Mouse (Mus musculus) CH12.LX (cell line): ENCODE measurements at regions not wholly inside any gene's neighbourhood (a gene's known extent, or its start where the extent isn't known, plus 50 kb on each side); places are given as distances from the start of the nearest gene placed in this dataset.

Source experiments
- DNase-seq: peaks from one replicate; pipeline ENCODE4 v3.0.0-alpha.2; 2013; ENCODE audit errors: extremely low read depth
- H3K27ac ChIP-seq: 2 replicates; pipeline ENCODE4 v1.5.1; 2012; ENCODE audit warnings: low read depth, mild to moderate bottlenecking, control low read depth, moderate library complexity; ENCODE audit not compliant: insufficient read depth
- H3K27me3 ChIP-seq: replicated peaks from 2 replicates; pipeline ENCODE3; 2012; ENCODE audit warnings: inconsistent platforms
- H3K36me3 ChIP-seq, 2 experiments: replicated peaks in 1 of 2; 2 replicates each; pipeline versions ENCODE3 to v1.6.1; 2012; ENCODE audit warnings: inconsistent platforms in 1 of 2, low read length in 1 of 2, mild to moderate bottlenecking in 1 of 2, mixed read lengths in 1 of 2, moderate library complexity in 1 of 2; ENCODE audit not compliant: control insufficient read depth in 1 of 2, insufficient read depth in 1 of 2
- H3K4me1 ChIP-seq, 2 experiments: 2 replicates each; pipeline ENCODE4 v1.6.1; 2012; ENCODE audit warnings: inconsistent platforms in 1 of 2, moderate library complexity in 1 of 2; ENCODE audit not compliant: insufficient read depth in 2 of 2, control insufficient read depth in 1 of 2
- H3K4me2 ChIP-seq: 2 replicates; pipeline ENCODE4 v1.6.1; 2012; ENCODE audit warnings: low read depth, mild to moderate bottlenecking, control low read depth; ENCODE audit not compliant: poor library complexity, insufficient read depth, severe bottlenecking
- H3K4me3 ChIP-seq, 3 experiments: fragments of 150-350 bp in 1 of 3; sonication (generic) in 1 of 3; replicated peaks in 1 of 3; 2 replicates each; pipeline versions ENCODE3 to v1.5.1; 2011 to 2012; ENCODE audit warnings: low read depth in 2 of 3, low read length in 2 of 3, mild to moderate bottlenecking in 2 of 3, moderate library complexity in 2 of 3, control low read depth in 1 of 3, improper control_type of control experiment in 1 of 3, inconsistent platforms in 1 of 3, mixed read lengths in 1 of 3; ENCODE audit not compliant: poor library complexity in 1 of 3
- H3K79me2 ChIP-seq: replicated peaks from 2 replicates; pipeline ENCODE4 v1.6.1; 2012; ENCODE audit warnings: mild to moderate bottlenecking, moderate library complexity; ENCODE audit not compliant: control insufficient read depth, poor library complexity, insufficient read depth, severe bottlenecking; ENCODE audit errors: extremely low read depth
- H3K9ac ChIP-seq: 2 replicates; pipeline ENCODE4 v1.6.1; 2012; ENCODE audit warnings: low read depth, mild to moderate bottlenecking, control low read depth, moderate library complexity; ENCODE audit not compliant: insufficient read depth
- H3K9me3 ChIP-seq: replicated peaks from 2 replicates; pipeline ENCODE3; 2012; ENCODE audit warnings: low read length, inconsistent platforms, mixed read lengths
- BHLHE40 ChIP-seq: IDR thresholded peaks from 2 replicates; pipeline ENCODE4 v1.6.1; 2011; ENCODE audit warnings: mild to moderate bottlenecking, low read depth, low read length, improper control_type of control experiment
- CHD2 ChIP-seq: IDR thresholded peaks from 2 replicates; pipeline ENCODE4 v1.6.1; 2011; ENCODE audit warnings: low read length, improper control_type of control experiment
- E2F4 ChIP-seq: IDR thresholded peaks from 2 replicates; pipeline ENCODE4 v1.6.1; 2011; ENCODE audit warnings: low read depth, low read length, improper control_type of control experiment; ENCODE audit not compliant: insufficient replicate concordance
- ETS1 ChIP-seq: conservative IDR thresholded peaks from 2 replicates; pipeline ENCODE4 v1.6.1; 2012; ENCODE audit warnings: low read depth, mild to moderate bottlenecking, inconsistent platforms, low read length, improper control_type of control experiment, moderate library complexity
- GABPA ChIP-seq: IDR thresholded peaks from 2 replicates; pipeline ENCODE4 v1.6.1; 2012; ENCODE audit warnings: low read depth, low read length, improper control_type of control experiment, inconsistent platforms; ENCODE audit not compliant: insufficient replicate concordance
- HCFC1 ChIP-seq: IDR thresholded peaks from 2 replicates; pipeline ENCODE4 v1.6.1; 2012; ENCODE audit warnings: low read depth, mild to moderate bottlenecking, inconsistent platforms, low read length, improper control_type of control experiment
- IRF4 ChIP-seq: IDR thresholded peaks from 2 replicates; pipeline ENCODE4 v1.6.1; 2014; ENCODE audit warnings: low read depth, mild to moderate bottlenecking, inconsistent platforms, low read length, improper control_type of control experiment
- JUN ChIP-seq: IDR thresholded peaks from 2 replicates; pipeline ENCODE4 v1.6.1; 2011; ENCODE audit warnings: low read depth, mild to moderate bottlenecking, low read length, improper control_type of control experiment, moderate library complexity; ENCODE audit not compliant: insufficient read depth
- JUND ChIP-seq: conservative IDR thresholded peaks from 2 replicates; pipeline ENCODE4 v1.6.1; 2011; ENCODE audit warnings: low read depth, low read length, improper control_type of control experiment
- KAT2A ChIP-seq: IDR thresholded peaks from 2 replicates; pipeline ENCODE4 v1.6.1; 2012; ENCODE audit warnings: low read length, improper control_type of control experiment, inconsistent platforms; ENCODE audit not compliant: insufficient replicate concordance
- MAFK ChIP-seq: IDR thresholded peaks from 2 replicates; pipeline ENCODE4 v1.6.1; 2011; ENCODE audit warnings: low read length, improper control_type of control experiment; ENCODE audit not compliant: insufficient replicate concordance
- MAX ChIP-seq: IDR thresholded peaks from 2 replicates; pipeline ENCODE4 v1.6.1; 2011; ENCODE audit warnings: low read length, improper control_type of control experiment
- MAZ ChIP-seq: IDR thresholded peaks from 2 replicates; pipeline ENCODE4 v1.6.1; 2012; ENCODE audit warnings: low read depth, mild to moderate bottlenecking, inconsistent platforms, low read length, improper control_type of control experiment, moderate library complexity
- NRF1 ChIP-seq: IDR thresholded peaks from 2 replicates; pipeline ENCODE4 v1.6.1; 2014; ENCODE audit warnings: low read depth, mild to moderate bottlenecking, inconsistent platforms, low read length, improper control_type of control experiment, moderate library complexity
- PAX5 ChIP-seq: IDR thresholded peaks from 2 replicates; pipeline ENCODE4 v1.6.1; 2012; ENCODE audit warnings: low read length, inconsistent platforms, mixed read lengths
- POLR2A ChIP-seq: IDR thresholded peaks from 2 replicates; pipeline ENCODE4 v1.6.1; 2011; ENCODE audit warnings: low read depth, mild to moderate bottlenecking, improper control_type of control experiment, low read length
- POLR2AphosphoS2 ChIP-seq: IDR thresholded peaks from 2 replicates; pipeline ENCODE4 v1.6.1; 2011; ENCODE audit warnings: low read depth, low read length, improper control_type of control experiment
- SIN3A ChIP-seq: IDR thresholded peaks from 2 replicates; pipeline ENCODE4 v1.6.1; 2012; ENCODE audit warnings: low read length, improper control_type of control experiment, inconsistent platforms
- SMC3 ChIP-seq: IDR thresholded peaks from 2 replicates; pipeline ENCODE4 v1.6.1; 2011; ENCODE audit warnings: low read depth, low read length, improper control_type of control experiment
- TCF12 ChIP-seq: IDR thresholded peaks from 2 replicates; pipeline ENCODE4 v1.6.1; 2014; ENCODE audit warnings: low read depth, mild to moderate bottlenecking, inconsistent platforms, low read length, improper control_type of control experiment
- USF1 ChIP-seq: IDR thresholded peaks from 2 replicates; pipeline ENCODE4 v1.6.1; 2014; ENCODE audit warnings: low read depth, mild to moderate bottlenecking, inconsistent platforms, low read length, improper control_type of control experiment
- USF2 ChIP-seq: conservative IDR thresholded peaks from 2 replicates; pipeline ENCODE4 v1.6.1; 2011; ENCODE audit warnings: low read depth, low read length, improper control_type of control experiment
- ZC3H11A ChIP-seq: IDR thresholded peaks from 2 replicates; pipeline ENCODE4 v1.6.1; 2012; ENCODE audit warnings: low read depth, mild to moderate bottlenecking, inconsistent platforms, low read length, improper control_type of control experiment
- ZKSCAN1 ChIP-seq: IDR thresholded peaks from 2 replicates; pipeline ENCODE4 v1.6.1; 2012; ENCODE audit warnings: low read depth, inconsistent platforms, low read length, improper control_type of control experiment, borderline replicate concordance
- ZMIZ1 ChIP-seq: IDR thresholded peaks from 2 replicates; pipeline ENCODE4 v1.6.1; 2012; ENCODE audit warnings: low read depth, mild to moderate bottlenecking, inconsistent platforms, low read length, improper control_type of control experiment
- ZNF384 ChIP-seq: IDR thresholded peaks from 2 replicates; pipeline ENCODE4 v1.6.1; 2012; ENCODE audit warnings: low read depth, low read length, improper control_type of control experiment, inconsistent platforms
- dilution Hi-C: fragments of 300-500 bp; cut with MboI; formaldehyde crosslinking; loops from 2 replicates; pipeline ENCODE4 v1.14.3; 2020; ENCODE audit warnings: low sequenced_read_pairs; ENCODE audit not compliant: extremely low pct_unique_long_range_greater_than_20kb, extremely low pct_ligation_motif_present
- in situ Hi-C: fragments of 300-500 bp; cut with MboI; formaldehyde crosslinking; loops from 3 replicates; pipeline ENCODE4 v1.14.3; 2019; ENCODE audit warnings: low sequenced_read_pairs, low pct_ligation_motif_present, low pct_unique_long_range_greater_than_20kb, mixed read lengths

- in situ Hi-C loops (no loop called here), dilution Hi-C loops (no loop called here)
- no peaks in the 10 kb centered on the region for H3K79me2 ChIP-seq
- no peak overlapping the region for H3K27ac ChIP-seq
- no peak overlapping the region for H3K4me3 ChIP-seq
- no peaks in the 10 kb centered on the region for H3K36me3 ChIP-seq
- no peak for DNase-seq
- no peaks in the 10 kb centered on the region for H3K27me3 ChIP-seq
- H3K4me1 ChIP-seq: no peaks in the 10 kb centered on the region
- no peak overlapping the region for H3K4me2 ChIP-seq
- H3K9ac ChIP-seq: no peak overlapping the region
- TF ChIP-seq E2F4 (no peak), ZKSCAN1 (no peak), JUN (no peak), BHLHE40 (no peak), ZMIZ1 (no peak), POLR2A (no peak), NRF1 (no peak), SIN3A (no peak), MAZ (no peak), KAT2A (no peak), JUND (no peak), HCFC1 (no peak), TCF12 (no peak), USF2 (no peak), PAX5 (no peak), IRF4 (no peak), USF1 (no peak), MAFK (no peak), ZNF384 (no peak), GABPA (no peak)
- peaks cover 2% of the 10 kb centered on the region for H3K9me3 ChIP-seq
Measured at GRCm38 (mm10) chr3:34445354-34445753, 204.9 kb upstream of the Sox2 start.

DNA sequence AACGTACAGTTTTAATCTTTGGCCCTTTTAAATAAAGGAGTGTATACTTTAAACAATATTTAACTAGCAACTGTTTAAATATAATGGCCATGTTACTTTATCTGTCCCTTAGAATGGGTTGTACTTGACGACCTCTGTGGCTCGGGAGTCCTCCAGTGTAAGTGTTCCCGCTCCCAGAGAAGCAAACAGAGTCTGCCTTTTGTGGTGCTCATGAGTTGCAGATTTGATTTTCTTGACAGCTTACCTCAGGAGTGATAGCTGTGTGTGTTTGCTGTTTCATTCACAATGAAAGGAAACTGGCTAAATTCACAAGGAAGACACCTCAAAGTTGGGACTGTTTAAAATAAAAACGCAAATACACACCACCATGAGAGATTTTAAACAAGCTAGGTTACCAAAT lies 205.4 kb upstream of the Sox2 start:
- dilution Hi-C loops: no loop called here
- no peak for DNase-seq
- H3K79me2 ChIP-seq: no peaks in the 10 kb centered on the region
- H3K9me3 ChIP-seq: peaks cover 2% of the 10 kb centered on the region
- H3K27me3 ChIP-seq: no peaks in the 10 kb centered on the region
- no peaks in the 10 kb centered on the region for H3K4me1 ChIP-seq
- H3K4me3 ChIP-seq: no peak overlapping the region
- TF ChIP-seq USF1 (no peak), SMC3 (no peak), JUN (no peak), BHLHE40 (no peak), CHD2 (no peak), ETS1 (no peak), TCF12 (no peak), ZC3H11A (no peak), MAX (no peak), NRF1 (no peak), USF2 (no peak), POLR2AphosphoS2 (no peak)
- H3K27ac ChIP-seq: no peak overlapping the region
- H3K36me3 ChIP-seq: no peaks in the 10 kb centered on the region
- no peak overlapping the region for H3K4me2 ChIP-seq
- no peak overlapping the region for H3K9ac ChIP-seq
- in situ Hi-C loops: no loop called here
